Mouse (Mus musculus): Measurements from ENCODE around the gene Prex1. TPM values are rescaled to one million over a fixed set of nuclear protein-coding genes. Genes with fewer than 3 reads are reported as not detected.

Gene Prex1
- total RNA-seq, 2 experiments from 2014 or later: 15.9 to 19.8 TPM

GRCm38 (mm10) chr2:166728261-166728680, 14.6 kb upstream of the Prex1 start:
- no peak for ATAC-seq (replicated peaks; ENCODE audit: low FRiP score, poor library complexity, severe bottlenecking)

DNA sequence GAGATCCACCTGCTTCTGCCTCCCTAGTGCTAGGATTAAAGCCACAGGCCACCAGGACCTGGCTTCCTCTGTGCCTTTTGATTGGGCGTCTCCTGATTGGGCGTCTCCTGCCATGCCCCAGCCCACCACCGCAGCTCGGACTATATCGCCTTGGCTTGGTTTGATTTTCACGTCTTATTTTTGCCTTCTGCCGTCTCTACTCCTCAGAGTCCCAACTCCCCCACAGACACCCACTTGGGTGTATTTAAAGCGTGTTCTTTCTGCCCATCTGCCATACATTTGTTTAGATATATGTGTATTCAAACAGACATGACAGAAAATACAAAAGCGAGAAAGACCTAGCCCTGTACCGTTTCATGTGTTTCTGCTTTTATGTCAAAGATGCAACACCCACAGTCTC, 14.2 kb upstream of the Prex1 start:
- ATAC-seq (replicated peaks; ENCODE audit: low FRiP score, poor library complexity, severe bottlenecking): no peak

GRCm38 (mm10) chr2:166726891-166727290, 13.3 kb upstream of the Prex1 start:
- ATAC-seq (replicated peaks; ENCODE audit: low FRiP score, poor library complexity, severe bottlenecking): no peak

DNA sequence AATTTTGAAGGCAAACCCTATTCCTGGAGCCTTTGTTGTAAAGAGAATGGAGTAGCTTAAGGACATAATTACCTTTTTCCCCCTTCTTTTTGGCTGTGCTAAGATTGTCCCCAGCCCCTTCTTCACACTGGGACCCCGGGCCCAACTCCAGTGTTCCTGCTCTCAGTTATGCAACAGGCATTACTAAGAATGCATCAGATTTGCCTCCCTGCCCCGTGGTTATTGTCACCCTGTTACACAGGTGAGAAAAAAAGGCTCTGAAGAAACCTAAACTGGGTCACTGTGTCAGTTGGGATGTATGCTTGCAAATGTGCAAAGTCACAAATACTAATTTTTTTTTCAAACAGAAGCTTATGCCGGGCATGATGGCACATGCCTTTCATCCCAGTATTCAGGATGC, 6.8 kb upstream of the Prex1 start:
- ATAC-seq (replicated peaks; ENCODE audit: low FRiP score, poor library complexity, severe bottlenecking): no peak

DNA sequence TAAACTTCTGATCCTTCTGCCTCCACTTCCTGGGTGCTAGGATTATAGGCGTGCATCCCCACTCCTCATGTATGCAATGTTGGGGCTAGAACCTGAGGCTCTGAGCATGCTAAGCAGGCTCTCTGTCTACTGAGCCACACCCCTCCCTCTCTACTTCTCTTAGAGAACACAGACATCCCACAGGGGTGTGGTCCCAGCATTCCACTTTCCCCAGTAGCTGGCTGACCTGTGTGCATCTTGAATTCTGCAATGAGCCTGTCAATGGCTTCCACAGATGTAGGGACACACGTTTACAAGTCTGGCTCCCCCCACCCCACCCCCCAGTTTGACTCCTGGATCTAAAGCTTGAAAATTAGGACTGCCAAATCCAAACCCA, 6.3 kb upstream of the Prex1 start:
- ATAC-seq (replicated peaks; ENCODE audit: low FRiP score, poor library complexity, severe bottlenecking): no peak

DNA sequence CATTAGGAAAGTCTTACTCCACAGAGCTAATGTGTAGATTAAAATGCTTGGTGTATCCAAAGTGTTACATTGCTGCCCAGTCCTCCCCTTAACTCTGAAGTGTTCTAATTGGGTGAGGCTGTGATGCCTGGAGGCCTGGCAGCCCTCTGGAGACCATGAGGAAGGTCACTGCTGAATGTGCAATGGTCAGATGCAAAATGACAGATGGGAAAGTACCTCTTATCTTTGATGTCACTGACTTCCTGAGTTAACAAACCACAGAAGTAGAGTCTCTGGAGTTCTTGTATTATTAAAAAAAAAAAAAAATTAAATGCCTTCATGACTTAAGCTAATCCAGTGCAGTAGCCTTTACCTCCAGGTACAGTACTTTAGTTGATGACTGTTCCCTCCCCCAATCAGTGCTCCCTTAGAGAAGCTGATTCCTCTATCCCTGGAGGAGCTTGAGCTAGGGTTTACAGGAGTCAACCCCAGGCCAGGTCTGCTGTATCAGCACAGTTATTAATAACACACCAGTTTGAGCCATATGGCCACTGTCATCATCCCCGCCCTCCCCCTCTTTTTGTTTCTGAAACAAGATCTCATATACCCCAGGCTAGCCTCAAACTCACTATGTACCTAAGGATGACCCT, 5.8 kb upstream of the Prex1 start:
- no peak for ATAC-seq (replicated peaks; ENCODE audit: low FRiP score, poor library complexity, severe bottlenecking)

- ATAC-seq (replicated peaks; ENCODE audit: low FRiP score, poor library complexity, severe bottlenecking): no peak
Measured at GRCm38 (mm10) chr2:166716067-166716466, 2.4 kb upstream of the Prex1 start.

DNA sequence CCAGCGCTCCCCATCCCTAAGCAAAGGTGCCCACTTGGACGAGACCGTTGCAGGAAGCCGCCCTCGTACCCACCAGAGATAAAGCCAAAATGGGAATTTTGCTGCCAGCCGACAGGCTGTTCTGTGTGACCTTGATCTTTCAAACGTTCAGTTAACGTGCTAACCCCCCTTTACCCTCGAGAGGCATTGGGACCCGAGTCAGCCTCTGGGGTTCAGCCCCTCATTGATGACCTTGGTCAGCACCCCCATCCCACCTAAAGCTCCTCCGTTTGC, 731 bp upstream of the Prex1 start:
- ATAC-seq (replicated peaks; ENCODE audit: low FRiP score, poor library complexity, severe bottlenecking): no peak

DNA sequence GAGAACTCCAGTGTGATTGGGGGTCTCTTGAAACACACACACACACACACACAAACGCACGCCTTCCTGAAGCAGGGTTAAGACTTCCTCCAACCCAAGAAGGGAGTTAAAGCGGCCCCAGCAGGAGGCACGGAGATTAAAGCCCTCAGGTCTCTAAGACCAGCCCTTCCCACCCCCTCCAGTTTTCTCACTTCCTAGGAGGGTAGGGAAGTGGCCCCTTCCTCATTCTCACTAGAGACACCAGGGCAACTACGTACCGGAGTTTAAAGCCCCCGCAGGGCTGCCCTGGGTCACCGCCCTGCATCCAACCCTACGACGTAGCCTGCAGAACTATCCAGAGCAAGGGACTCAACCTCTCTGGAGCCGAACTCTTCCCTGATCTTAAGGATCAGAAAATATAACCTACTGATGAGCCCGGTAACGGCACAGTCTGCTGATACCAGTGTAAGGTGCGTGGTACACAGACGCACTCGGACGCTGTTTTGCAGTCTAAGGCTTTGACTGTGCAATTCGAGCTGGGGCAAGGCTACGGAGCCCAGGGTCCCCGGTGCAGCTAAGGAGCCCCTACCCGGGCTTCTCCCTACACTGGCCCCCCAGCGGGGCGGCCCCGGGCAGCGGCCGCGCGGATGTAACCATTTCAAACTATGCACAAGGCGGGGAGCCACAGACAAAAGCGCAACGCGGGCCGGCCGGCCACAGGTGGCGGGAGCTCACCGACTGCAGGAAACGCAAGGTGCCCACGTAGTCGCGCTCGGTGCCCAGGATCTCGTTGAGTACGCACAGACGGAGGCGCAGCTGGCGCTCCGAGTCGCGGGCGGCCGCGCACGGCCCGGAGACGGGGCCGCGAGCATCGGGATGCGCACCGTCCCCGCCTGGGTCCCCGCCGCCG, 587 bp downstream of the Prex1 start:
- peak; percentile 14 for ATAC-seq (replicated peaks; ENCODE audit: low FRiP score, poor library complexity, severe bottlenecking)

GRCm38 (mm10) chr2:166712310-166712709, 1.3 kb downstream of the Prex1 start:
- ATAC-seq (replicated peaks; ENCODE audit: low FRiP score, poor library complexity, severe bottlenecking): no peak

DNA sequence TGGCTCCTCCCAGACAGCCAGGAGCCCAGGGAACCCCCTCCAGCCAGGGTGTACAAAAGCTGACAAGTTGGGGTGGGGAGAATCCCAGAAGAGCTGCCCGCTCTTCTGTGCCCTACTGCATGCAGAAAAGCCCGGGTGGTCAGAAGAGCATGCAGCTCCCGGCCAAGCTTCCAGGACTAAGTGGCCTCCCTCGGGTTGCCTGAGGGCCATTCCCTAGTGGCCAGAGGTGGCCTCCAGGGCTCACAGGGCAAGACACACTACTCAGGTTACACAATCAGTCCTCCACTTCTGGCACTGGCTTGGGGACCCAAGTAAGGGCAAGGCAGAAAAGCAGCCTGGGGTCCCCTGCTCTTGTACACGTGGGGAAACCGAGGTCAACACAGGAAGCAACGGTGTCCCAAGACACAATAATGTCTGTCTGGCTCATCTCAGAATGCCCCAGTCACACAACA, 1.9 kb downstream of the Prex1 start:
- ATAC-seq (replicated peaks; ENCODE audit: low FRiP score, poor library complexity, severe bottlenecking): no peak

DNA sequence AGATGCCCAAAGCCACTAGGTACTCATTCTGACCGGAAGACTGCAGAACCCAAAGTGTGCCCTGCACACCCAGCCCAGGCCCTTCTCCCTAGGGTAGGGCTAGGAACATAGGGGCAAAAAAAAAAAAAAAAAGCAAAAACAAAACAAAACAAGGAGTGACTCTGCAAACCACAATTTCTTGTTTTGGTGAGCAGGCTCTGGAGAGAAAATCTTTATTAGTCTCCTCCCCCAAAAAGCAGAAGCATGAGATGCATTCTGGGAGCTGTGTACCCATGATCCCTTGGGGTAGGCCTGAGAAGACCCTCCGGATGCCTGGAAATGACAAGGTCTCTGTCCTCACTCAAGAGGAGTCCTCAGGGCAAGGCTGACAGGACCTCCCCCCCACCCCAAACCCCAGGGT, 3.7 kb downstream of the Prex1 start:
- no peak for ATAC-seq (replicated peaks; ENCODE audit: low FRiP score, poor library complexity, severe bottlenecking)

DNA sequence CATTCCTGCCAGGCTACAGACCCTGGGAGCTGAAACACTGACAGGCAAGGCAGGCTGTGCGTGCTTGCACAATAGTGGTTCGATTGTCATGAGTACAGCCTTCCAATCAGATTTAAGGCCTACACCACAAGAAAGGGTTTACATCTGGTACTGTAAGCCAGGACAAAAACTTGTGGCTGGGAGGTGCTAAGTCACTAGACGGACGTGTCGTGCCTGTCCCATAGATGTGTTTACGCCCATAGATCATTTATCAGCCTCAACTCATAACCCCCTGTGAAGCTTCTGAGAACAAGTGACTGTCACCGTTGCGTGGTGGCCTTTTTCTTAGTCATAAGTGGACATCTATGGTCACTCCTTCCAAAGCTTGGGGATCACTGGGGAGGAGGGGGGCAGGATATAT, 5.3 kb downstream of the Prex1 start:
- ATAC-seq (replicated peaks; ENCODE audit: low FRiP score, poor library complexity, severe bottlenecking): peak; percentile 50

GRCm38 (mm10) chr2:166706526-166706925, 7.1 kb downstream of the Prex1 start:
- peak; percentile 54 for ATAC-seq (replicated peaks; ENCODE audit: low FRiP score, poor library complexity, severe bottlenecking)

GRCm38 (mm10) chr2:166703491-166703890, 10.1 kb downstream of the Prex1 start:
- ATAC-seq (replicated peaks; ENCODE audit: low FRiP score, poor library complexity, severe bottlenecking): peak; percentile 78

DNA sequence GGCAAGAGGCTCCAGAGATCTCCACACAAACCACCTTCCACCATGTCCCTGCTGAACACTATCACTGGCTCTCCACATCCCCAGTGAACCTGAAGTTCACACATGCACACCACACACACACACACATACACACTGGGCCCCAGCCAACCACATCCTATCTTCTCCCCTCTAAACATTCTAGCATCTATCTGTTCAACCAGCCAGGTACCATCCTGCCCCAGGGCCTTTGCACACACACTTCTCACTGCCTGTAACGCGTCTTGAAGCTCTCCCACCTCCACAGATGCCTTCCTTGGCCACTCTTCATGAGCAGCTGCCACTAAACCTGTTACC, 11.6 kb downstream of the Prex1 start:
- ATAC-seq (replicated peaks; ENCODE audit: low FRiP score, poor library complexity, severe bottlenecking): no peak

DNA sequence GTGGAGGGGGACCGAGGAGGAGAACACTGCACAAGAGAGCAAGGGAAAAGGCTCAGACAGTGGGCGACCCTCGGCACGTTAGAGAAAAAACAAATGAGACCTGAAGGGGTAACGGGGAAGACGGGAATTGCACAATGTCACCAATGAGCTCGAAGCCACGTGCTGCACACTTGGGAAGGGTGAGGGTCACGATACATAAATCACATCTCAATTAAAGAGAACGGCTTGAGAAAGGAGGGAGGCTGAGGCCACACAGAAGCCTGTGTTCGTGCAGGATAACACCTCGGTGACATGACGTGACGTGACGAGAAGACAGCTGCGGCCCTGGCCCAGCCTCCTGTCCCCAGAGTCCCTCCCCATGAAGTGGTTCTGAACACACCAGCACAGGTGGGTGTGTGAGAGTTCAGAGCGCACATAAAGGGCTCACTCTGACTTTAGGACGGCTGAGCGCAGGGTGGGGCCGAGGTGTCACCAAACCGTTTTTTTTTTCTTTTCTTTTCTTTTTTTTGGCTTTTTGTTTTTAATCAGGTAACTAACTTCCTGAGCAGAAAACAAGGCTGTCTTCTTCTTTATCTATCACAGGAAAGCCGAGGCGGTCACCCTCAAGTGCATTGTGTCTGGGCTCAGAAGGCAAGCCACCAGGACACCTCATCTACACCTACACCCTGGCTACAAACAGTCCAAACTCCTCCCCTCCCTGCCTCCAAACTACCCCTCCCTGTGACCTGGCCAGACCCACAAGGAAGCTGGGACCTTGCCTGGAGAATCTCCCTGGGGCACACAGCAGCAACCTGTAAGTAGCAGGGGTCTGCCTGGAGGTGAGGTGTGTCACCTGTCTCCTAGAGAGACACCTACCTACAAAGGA, 12.2 kb downstream of the Prex1 start:
- ATAC-seq (replicated peaks; ENCODE audit: low FRiP score, poor library complexity, severe bottlenecking): 0 out of 2 replicates have a peak, but pooled peaks have one; percentile 33

GRCm38 (mm10) chr2:166700732-166701131, 12.9 kb downstream of the Prex1 start:
- no peak for ATAC-seq (replicated peaks; ENCODE audit: low FRiP score, poor library complexity, severe bottlenecking)

GRCm38 (mm10) chr2:166700116-166700515, 13.5 kb downstream of the Prex1 start:
- peak; percentile 53 for ATAC-seq (replicated peaks; ENCODE audit: low FRiP score, poor library complexity, severe bottlenecking)

DNA sequence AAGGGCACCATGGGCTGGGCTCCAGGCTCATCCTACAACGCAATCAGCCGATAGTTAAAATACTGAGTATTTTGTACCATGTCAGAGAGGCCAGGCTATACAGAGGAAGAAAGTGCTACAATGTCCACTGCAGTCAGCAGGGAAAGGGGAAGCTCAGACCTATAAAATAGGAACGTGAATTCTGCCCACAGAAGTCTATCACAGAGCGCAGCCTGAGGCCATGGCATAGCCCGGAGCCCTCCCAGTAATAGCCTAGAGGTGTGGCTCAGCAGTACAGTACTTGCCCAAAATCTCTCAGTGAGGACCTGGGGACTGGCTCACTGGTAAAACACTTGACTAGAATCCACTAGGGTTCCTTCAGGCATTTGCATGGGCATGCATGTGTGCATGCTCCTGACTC, 14.1 kb downstream of the Prex1 start:
- no peak for ATAC-seq (replicated peaks; ENCODE audit: low FRiP score, poor library complexity, severe bottlenecking)

DNA sequence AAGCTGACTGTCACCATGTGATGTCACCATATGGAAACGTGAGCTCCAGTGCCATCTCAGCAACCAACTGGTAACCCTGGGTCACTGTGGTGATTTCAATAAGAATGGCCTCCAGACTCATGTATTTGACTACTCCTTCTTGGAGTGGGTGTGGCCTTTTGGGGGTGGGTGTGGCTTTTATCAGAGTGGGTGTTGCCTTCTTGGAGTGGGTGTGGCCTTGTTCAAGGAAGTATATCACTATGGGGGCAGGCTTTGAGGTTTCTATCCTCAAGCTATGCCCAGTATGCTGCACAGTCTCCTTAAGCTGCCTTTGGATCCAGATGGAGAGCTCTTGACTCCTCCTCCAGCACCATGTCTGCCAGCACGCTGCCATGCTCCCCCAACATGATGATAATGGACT, 19.0 kb downstream of the Prex1 start:
- peak; percentile 60 for ATAC-seq (replicated peaks; ENCODE audit: low FRiP score, poor library complexity, severe bottlenecking)
